Mouse (Mus musculus): Measurements from ENCODE around the gene Wbp2. TPM values are rescaled to one million over a fixed set of nuclear protein-coding genes. Genes with fewer than 3 reads are reported as not detected.

Gene Wbp2
- total RNA-seq, 2 experiments from 2014 or later = 17.3 to 96.6 TPM

DNA sequence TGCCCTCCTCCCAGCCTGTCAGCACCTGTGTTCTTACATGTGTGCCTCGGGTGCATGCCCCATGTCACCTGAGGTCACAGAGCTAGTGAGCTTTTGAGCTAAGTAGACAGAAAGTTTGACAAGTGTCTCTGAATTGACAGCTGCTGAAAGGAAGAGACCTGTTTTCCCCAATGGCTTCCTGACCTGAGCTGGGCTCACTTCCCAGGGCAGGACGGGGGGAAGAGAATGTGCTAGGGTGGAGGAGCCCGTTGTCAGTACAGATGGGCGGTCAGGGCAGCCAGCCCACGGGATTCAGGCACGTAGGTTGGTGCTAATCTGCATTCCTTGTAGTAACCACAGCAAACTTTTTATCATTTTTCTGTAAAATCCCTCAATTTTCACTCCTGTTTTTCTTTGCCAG is 46.2 kb downstream of the Wbp2 start:
- ATAC-seq (replicated peaks; ENCODE audit: poor library complexity, severe bottlenecking) = no peak

DNA sequence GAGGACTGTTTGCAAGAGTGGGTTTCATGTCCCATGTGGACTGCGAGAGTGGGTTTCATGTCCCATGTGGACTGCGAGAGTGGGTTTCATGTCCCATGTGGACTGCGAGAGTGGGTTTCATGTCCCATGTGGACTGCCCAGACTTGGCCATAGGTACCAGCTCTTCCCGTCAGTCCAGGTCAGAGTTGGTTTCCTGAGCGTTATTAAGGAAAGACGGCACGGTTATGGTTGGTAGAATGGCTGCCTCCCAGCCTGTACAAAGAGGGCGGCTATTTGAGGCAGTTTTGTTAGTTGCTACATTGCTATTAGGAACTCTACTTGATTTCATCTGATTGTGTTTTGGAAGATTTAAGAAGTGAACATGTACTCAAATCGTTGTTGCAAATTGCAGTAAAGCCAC is 49.0 kb downstream of the Wbp2 start:
- no peak for ATAC-seq (replicated peaks; ENCODE audit: poor library complexity, severe bottlenecking)

DNA sequence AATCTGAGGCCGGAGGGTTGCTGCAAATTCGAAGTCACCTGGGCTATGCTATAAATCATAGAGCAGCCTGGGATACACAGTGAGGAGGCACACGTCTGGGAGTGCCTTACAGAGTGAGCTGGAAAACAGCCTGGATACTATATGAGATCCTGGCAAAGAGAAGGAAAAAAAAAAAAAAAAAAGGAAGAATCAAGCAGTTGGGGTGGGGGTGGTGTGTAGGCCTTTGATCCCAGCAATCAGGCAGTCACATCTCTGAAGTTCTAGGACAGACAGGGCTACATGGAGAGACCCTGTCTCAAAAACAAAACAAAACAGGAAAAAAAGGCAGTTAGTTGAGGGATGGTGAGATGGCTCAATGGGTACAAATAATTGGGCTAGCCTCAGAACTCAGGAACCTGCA is 50.1 kb downstream of the Wbp2 start:
- no peak for ATAC-seq (replicated peaks; ENCODE audit: poor library complexity, severe bottlenecking)

GRCm38 (mm10) chr11:116034584-116034983 is 52.2 kb downstream of the Wbp2 start:
- ATAC-seq (replicated peaks; ENCODE audit: poor library complexity, severe bottlenecking) = no peak

DNA sequence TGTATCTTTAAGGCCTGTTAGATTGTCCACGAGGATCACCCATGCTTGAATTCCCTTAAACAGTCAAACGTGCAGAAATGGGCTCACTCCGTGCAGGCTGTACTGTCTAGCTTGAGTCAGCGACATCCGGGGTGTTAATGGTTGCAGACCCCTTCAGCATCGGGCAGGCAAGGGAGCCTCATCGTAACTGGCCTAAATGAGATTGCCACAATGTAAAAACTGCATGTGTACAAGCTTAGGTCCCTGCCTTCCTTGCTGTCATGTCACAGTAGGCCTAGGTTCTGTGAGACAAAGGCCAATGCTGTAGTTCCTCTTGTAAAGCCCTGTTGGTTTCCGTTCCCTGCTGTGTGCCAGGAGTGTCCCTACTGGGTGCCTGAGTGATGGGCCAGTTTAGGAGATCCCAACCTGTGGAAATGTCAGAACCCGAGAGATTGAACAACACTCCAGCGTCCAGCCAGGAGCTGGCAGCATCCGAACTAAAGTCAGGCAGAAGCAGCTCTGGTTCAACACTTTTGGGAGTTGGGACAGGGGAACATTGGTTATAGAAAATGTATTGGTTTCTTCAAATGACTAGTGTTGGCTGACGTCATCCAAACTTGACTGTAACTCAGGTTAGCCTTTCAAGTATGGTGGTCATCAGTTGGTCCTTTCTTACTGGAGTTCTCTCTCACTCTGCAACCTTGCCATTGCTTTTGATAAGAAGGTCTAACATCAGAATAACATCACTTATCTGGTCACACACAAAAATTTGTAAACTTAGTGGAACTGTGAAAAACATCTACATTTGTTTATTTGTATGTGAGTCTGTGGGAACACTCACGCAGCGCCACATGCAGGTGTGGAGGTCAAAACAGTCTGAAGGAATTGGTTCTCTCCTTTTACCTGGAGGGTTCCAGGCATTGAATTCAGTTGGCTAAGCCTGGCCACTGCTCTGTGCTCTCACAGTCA is 55.6 kb downstream of the Wbp2 start:
- ATAC-seq (replicated peaks; ENCODE audit: poor library complexity, severe bottlenecking) = peak; percentile 40

DNA sequence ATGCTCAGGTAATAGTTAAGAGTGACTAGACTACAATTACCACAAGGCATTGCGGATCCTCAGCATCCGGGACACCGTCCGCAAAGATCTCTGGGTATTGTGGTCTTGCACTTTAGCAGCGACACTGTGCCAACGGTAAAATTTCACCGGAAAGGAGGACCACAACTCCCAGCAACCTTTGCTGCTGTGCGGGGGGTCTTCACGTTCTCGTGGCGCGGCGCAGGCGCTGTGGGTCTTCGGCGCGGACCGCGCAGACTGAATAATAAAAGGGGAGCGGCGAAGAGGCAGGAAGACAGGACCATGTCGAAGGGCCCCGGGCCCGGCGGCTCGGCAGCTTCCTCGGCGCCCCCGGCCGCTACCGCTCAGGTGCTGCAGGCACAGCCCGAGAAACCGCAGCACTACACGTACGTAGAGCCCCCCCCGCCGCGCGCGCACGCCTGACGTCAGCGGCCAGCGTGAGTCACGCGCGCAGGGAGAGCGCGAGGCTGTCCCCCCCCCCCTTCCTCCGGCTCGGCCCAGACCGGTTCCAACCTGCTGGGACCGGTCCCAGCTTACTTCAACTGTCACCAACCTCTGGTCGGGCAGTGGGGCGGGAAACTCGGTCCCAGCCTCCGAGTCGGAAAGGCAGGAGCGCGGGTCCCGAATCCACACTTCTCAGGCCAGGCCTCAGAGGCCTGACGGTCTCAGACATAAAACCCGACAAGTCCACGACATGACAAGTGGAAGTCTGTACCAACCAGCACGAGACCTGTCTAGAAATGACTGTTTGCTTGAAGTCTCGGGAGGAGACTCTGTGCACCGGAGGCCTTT is 56.5 kb downstream of the Wbp2 start, which contains the start of gene Unk:
Unk (plus strand) TSS at position 235 of the 810 bp plus-strand sequence.
- ATAC-seq (replicated peaks; ENCODE audit: poor library complexity, severe bottlenecking) = peak; percentile 78

DNA sequence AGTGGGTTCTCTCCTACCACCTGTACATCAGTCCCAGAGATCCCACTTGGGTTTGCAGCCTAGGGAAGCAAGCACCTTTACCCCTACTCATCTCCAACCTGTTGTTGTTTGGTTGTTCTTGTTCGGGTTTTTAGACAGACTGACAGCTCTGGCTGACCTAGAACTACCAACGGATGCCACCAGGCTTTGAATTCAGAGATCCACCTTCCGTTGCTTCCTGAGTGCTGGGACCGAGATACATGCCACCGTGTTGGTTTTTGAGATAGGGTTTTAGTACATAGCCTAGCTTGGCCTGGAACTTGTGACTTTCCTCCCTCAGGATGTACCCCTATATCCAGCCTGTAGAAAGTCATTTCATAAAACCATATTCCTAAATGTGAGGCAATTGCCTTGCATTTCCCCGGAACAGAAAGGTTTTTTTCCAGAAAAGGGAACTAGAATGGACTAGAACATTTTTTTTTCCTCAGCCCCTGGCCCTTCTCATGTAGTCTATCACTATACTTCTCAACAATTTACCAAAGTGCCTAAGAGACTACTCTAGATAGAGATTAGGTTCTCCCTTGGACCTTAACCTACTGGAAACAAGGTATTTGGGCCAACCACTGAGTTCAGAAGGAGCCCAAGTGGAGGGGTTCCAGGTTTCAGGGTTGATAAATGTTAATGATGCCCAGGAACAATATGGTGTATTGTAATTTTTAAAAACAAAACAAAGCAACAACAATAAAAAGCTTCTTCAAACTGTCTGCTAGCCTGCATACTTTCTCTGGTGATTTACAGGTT is 57.5 kb downstream of the Wbp2 start:
- ATAC-seq (replicated peaks; ENCODE audit: poor library complexity, severe bottlenecking) = no peak

Other genes with a start within 250 kb of the Wbp2 start
- 4.4 and 5.4 TPM in 2 replicates for gene Myo15b, start 228.6 kb downstream of the Wbp2 start, total RNA-seq (2014; fragmentation: Nextera tagmentation)
- 1.1 and 2.1 TPM in 2 replicates for gene Myo15b, start 228.6 kb downstream of the Wbp2 start, total RNA-seq (2017)
- 7.1 and 10.4 TPM in 2 replicates for gene Smim5, start 187.0 kb downstream of the Wbp2 start, total RNA-seq (2014; fragmentation: Nextera tagmentation)
- gene Smim5, start 187.0 kb downstream of the Wbp2 start, total RNA-seq (2017) = 3.5 and 7.8 TPM in 2 replicates
- 0.88 and 2.3 TPM in 2 replicates for gene Smim6, start 175.0 kb downstream of the Wbp2 start, total RNA-seq (2014; fragmentation: Nextera tagmentation)
- 0.69 TPM in 1 of 2 replicates, not detected in the other for gene Smim6, start 175.0 kb downstream of the Wbp2 start, total RNA-seq (2017)
- gene Sap30bp, start 153.7 kb downstream of the Wbp2 start, total RNA-seq (2014; fragmentation: Nextera tagmentation) = 20.4 and 44.5 TPM in 2 replicates
- gene Sap30bp, start 153.7 kb downstream of the Wbp2 start, total RNA-seq (2017) = 145 and 211 TPM in 2 replicates
- gene Recql5, start 153.5 kb downstream of the Wbp2 start, total RNA-seq (2014; fragmentation: Nextera tagmentation) = 22.8 and 27.6 TPM in 2 replicates
- gene Recql5, start 153.5 kb downstream of the Wbp2 start, total RNA-seq (2017) = 18.9 and 19.3 TPM in 2 replicates
- gene Itgb4, start 112.3 kb downstream of the Wbp2 start, total RNA-seq (2014; fragmentation: Nextera tagmentation) = not detected in 2 replicates
- not detected in 2 replicates for gene Itgb4, start 112.3 kb downstream of the Wbp2 start, total RNA-seq (2017)
- gene Galk1, start 74.3 kb downstream of the Wbp2 start, total RNA-seq (2014; fragmentation: Nextera tagmentation) = 36.7 and 62.2 TPM in 2 replicates
- gene Galk1, start 74.3 kb downstream of the Wbp2 start, total RNA-seq (2017) = 41.3 and 52.3 TPM in 2 replicates
- 447 and 460 TPM in 2 replicates for gene H3f3b, start 59.0 kb downstream of the Wbp2 start, total RNA-seq (2014; fragmentation: Nextera tagmentation)
- gene H3f3b, start 59.0 kb downstream of the Wbp2 start, total RNA-seq (2017) = 931 and 1,017 TPM in 2 replicates
- 25.4 and 40.0 TPM in 2 replicates for gene Unk, start 56.7 kb downstream of the Wbp2 start, total RNA-seq (2014; fragmentation: Nextera tagmentation)
- 15.2 and 19.9 TPM in 2 replicates for gene Unk, start 56.7 kb downstream of the Wbp2 start, total RNA-seq (2017)
- gene Unc13d, start 9.0 kb downstream of the Wbp2 start, total RNA-seq (2014; fragmentation: Nextera tagmentation) = 19.1 and 26.7 TPM in 2 replicates
- 18.2 and 21.1 TPM in 2 replicates for gene Unc13d, start 9.0 kb downstream of the Wbp2 start, total RNA-seq (2017)
- gene Trim47, start 40.2 kb upstream of the Wbp2 start, total RNA-seq (2014; fragmentation: Nextera tagmentation) = 1.9 TPM in 1 of 2 replicates, not detected in the other
- gene Trim47, start 40.2 kb upstream of the Wbp2 start, total RNA-seq (2017) = 3.1 TPM in 1 of 2 replicates, not detected in the other
- 11.6 and 18.1 TPM in 2 replicates for gene Trim65, start 44.1 kb upstream of the Wbp2 start, total RNA-seq (2014; fragmentation: Nextera tagmentation)
- 3.7 and 7.0 TPM in 2 replicates for gene Trim65, start 44.1 kb upstream of the Wbp2 start, total RNA-seq (2017)
- gene Mrpl38, start 51.9 kb upstream of the Wbp2 start, total RNA-seq (2014; fragmentation: Nextera tagmentation) = 52.1 and 60.1 TPM in 2 replicates
- gene Mrpl38, start 51.9 kb upstream of the Wbp2 start, total RNA-seq (2017) = 22.8 and 29.6 TPM in 2 replicates
- 14.1 and 22.2 TPM in 2 replicates for gene Fbf1, start 81.2 kb upstream of the Wbp2 start, total RNA-seq (2014; fragmentation: Nextera tagmentation)
- gene Fbf1, start 81.2 kb upstream of the Wbp2 start, total RNA-seq (2017) = 15.3 and 22.8 TPM in 2 replicates
- 85.3 and 106 TPM in 2 replicates for gene Ten1, start 111.9 kb upstream of the Wbp2 start, total RNA-seq (2014; fragmentation: Nextera tagmentation)
- gene Ten1, start 111.9 kb upstream of the Wbp2 start, total RNA-seq (2017) = 28.5 and 31.9 TPM in 2 replicates
- 23.6 and 29.4 TPM in 2 replicates for gene Acox1, start 112.0 kb upstream of the Wbp2 start, total RNA-seq (2014; fragmentation: Nextera tagmentation)
- 15.0 and 16.0 TPM in 2 replicates for gene Acox1, start 112.0 kb upstream of the Wbp2 start, total RNA-seq (2017)
- gene Evpl, start 151.1 kb upstream of the Wbp2 start, total RNA-seq (2014; fragmentation: Nextera tagmentation) = 0.13 and 0.58 TPM in 2 replicates
- 1.5 and 1.7 TPM in 2 replicates for gene Evpl, start 151.1 kb upstream of the Wbp2 start, total RNA-seq (2017)
- 104 and 123 TPM in 2 replicates for gene Srp68, start 187.2 kb upstream of the Wbp2 start, total RNA-seq (2014; fragmentation: Nextera tagmentation)
- 75.2 and 75.7 TPM in 2 replicates for gene Srp68, start 187.2 kb upstream of the Wbp2 start, total RNA-seq (2017)
- gene Galr2, start 193.9 kb upstream of the Wbp2 start, total RNA-seq (2014; fragmentation: Nextera tagmentation) = not detected in 2 replicates
- 0.09 TPM in 1 of 2 replicates, not detected in the other for gene Galr2, start 193.9 kb upstream of the Wbp2 start, total RNA-seq (2017)
- 23.0 and 45.3 TPM in 2 replicates for gene Exoc7, start 220.2 kb upstream of the Wbp2 start, total RNA-seq (2014; fragmentation: Nextera tagmentation)
- gene Exoc7, start 220.2 kb upstream of the Wbp2 start, total RNA-seq (2017) = 30.1 and 36.6 TPM in 2 replicates
- gene Foxj1, start 248.4 kb upstream of the Wbp2 start, total RNA-seq (2014; fragmentation: Nextera tagmentation) = not detected in 2 replicates
- gene Foxj1, start 248.4 kb upstream of the Wbp2 start, total RNA-seq (2017) = not detected in 2 replicates

Measured in granulocyte monocyte progenitor cell, adult 5-6 weeks (primary cell).